Mouse (Mus musculus) ES-Bruce4 (cell line): Measurements from ENCODE around the gene Kansl1l.

Experiments
- CTCF ChIP-seq: IDR thresholded peaks from one replicate; pipeline ENCODE4 v1.8.1; 2011; ENCODE audit warnings: low read depth, low read length
- POLR2A ChIP-seq: IDR thresholded peaks from one replicate; pipeline ENCODE4 v1.8.1; 2011; ENCODE audit warnings: low read length; ENCODE audit not compliant: insufficient read depth

DNA sequence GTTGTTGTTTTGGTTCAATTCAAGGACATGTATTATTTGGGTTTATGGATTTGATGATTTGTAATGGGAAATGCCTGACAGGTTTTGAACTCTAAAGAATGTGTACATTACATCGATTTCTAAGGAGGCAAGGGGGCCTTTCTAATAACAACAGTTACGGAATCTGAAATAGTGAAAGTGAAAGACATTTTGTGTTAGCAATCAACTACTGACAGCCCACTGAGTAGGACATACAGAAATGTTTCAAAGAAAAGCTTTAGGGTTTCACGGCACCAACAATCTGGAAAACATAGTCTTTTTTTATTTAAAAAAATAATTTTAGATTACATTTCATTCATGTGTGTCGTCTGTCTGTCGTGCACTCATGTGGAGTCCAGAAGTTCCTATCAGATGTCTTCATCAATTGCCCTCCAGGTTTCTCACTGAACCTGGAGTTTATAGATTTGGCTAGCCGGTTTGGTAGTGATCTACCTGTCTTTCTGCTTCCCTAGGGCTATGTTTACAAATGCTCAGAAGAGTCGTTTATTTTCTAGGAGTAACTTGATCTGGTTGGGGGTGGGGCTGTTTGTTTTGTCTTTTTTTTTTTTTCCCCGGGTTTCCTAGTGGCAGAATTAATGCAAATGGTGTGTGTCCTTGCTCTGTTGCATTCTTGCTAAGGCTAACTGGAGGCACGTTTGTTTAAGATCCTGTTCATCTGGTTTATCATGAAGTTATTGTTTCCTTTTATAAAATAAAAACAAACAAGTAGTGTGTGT, 46.6 kb upstream of the Kansl1l start:
- TF ChIP-seq POLR2A (no peak), CTCF (no peak)
